Mouse (Mus musculus) heart, postnatal 0 days (tissue): ENCODE results near the gene Ten1.

Experiments used
- CTCF ChIP-seq: IDR thresholded peaks from 2 replicates; pipeline ENCODE4 v1.5.1; 2016; ENCODE audit warnings: antibody characterized with exemption, control low read depth, low read depth
- EP300 ChIP-seq: IDR thresholded peaks from 2 replicates; pipeline ENCODE4 v1.6.1; 2016; ENCODE audit warnings: antibody characterized with exemption, low read depth

DNA sequence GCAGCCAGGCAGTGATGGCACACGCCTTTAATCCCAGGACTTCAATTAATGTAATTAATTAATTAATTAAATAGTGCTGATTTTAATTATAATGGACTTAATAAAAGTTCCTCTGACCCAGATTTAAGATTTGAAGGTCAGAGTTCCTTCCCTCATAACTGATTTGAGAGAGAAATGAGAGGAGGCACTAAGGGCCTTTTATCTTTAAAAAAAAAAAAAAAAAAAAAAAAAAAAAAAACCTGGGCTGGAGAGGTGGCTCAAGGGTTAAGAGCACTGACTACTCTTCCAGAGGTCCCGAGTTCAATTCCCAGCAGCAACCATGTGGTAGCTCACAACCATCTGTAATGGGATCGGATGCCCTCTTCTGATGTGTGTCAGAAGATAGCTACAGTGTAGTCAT, 10.0 kb downstream of the Ten1 start:
- TF ChIP-seq CTCF: no peak
- no peak for TF ChIP-seq EP300
